Mouse (Mus musculus) left cerebral cortex, adult 8-10 months (tissue): ENCODE results near the gene Rpl37a. TPM values are rescaled to one million over a fixed set of nuclear protein-coding genes. Genes with fewer than 3 reads are reported as not detected.

Experiments used
- DNase-seq, 2 experiments: peaks; one replicate each; pipeline ENCODE4 v3.0.0; 2022; ENCODE audit warnings: low spot score in 2 of 2
- total RNA-seq, 4 experiments: library from RNA; stranded (reverse); gene quantifications; 2 replicates each; pipeline ENCODE4 v1.2.4; 2022

The Rpl37a gene
- total RNA-seq, 4 experiments from 2014 or later: 659 to 698 (median 688) TPM

GRCm38 (mm10) chr1:72736397-72737125 is 25.5 kb downstream of the Rpl37a start:
- DNase-seq: no peak

- DNase-seq: no peak
Observed at GRCm38 (mm10) chr1:72738946-72739680, 28.0 kb downstream of the Rpl37a start.

- DNase-seq: peak in 1 of 2 experiments; percentile 44
Observed at GRCm38 (mm10) chr1:72739681-72740063, 28.6 kb downstream of the Rpl37a start.

- no peak for DNase-seq
Observed at GRCm38 (mm10) chr1:72741406-72741805, 30.3 kb downstream of the Rpl37a start.

- DNase-seq: no peak
Observed at GRCm38 (mm10) chr1:72744816-72745506, 33.9 kb downstream of the Rpl37a start.

GRCm38 (mm10) chr1:72746382-72746781 is 35.3 kb downstream of the Rpl37a start:
- DNase-seq: peak; percentile 23 to 70

GRCm38 (mm10) chr1:72751371-72751781 is 40.3 kb downstream of the Rpl37a start:
- peak in 1 of 2 experiments; percentile 42 for DNase-seq

- DNase-seq: no peak
Observed at GRCm38 (mm10) chr1:72753211-72753610, 42.1 kb downstream of the Rpl37a start.

GRCm38 (mm10) chr1:72755227-72755626 is 44.1 kb downstream of the Rpl37a start:
- no peak for DNase-seq

- no peak for DNase-seq
Observed at GRCm38 (mm10) chr1:72755801-72756200, 44.7 kb downstream of the Rpl37a start.

GRCm38 (mm10) chr1:72759758-72760157 is 48.7 kb downstream of the Rpl37a start:
- DNase-seq: no peak

Other genes starting within 250 kb of the Rpl37a start
- gene March4, start 174.4 kb upstream of the Rpl37a start, total RNA-seq: 10 to 100 TPM; 15.0 to 17.9 (median 16.3) TPM
- 10 to 100 TPM; 60.7 to 79.0 (median 68.4) TPM for gene Smarcal1, start 128.0 kb upstream of the Rpl37a start, total RNA-seq
- gene Ankar, start 10.7 kb upstream of the Rpl37a start, total RNA-seq: not detected
- gene Igfbp2, start 113.2 kb downstream of the Rpl37a start, total RNA-seq: 10 to 100 TPM; 49.5 to 63.9 (median 56.1) TPM
- gene Igfbp5, start 163.6 kb downstream of the Rpl37a start, total RNA-seq: 10 to 100 TPM; 65.8 to 95.2 (median 82.5) TPM